Mouse (Mus musculus) cerebellum, postnatal 10 days (tissue): ENCODE measurements around the gene Fastkd3.

Experiments used
- DNase-seq, 2 experiments: peaks; one replicate each; pipeline ENCODE4 v3.0.0; 2021; ENCODE audit warnings: mixed read lengths in 2 of 2

Gene Fastkd3

GRCm38 (mm10) chr13:68581747-68582516 is at the start of gene Fastkd3, which contains the start of gene Mtrr:
Gene Fastkd3, plus strand, starts transcription at chr13:68582234.
Gene Mtrr, minus strand, starts transcription at chr13:68582149.
- peak; percentile 99 for DNase-seq

- peak; percentile 30 to 36 for DNase-seq
These were observed 28.6 kb upstream of the Fastkd3 start for GRCm38 (mm10) chr13:68553391-68553790.

GRCm38 (mm10) chr13:68568110-68568509 is 13.9 kb upstream of the Fastkd3 start:
- DNase-seq = no peak

DNA sequence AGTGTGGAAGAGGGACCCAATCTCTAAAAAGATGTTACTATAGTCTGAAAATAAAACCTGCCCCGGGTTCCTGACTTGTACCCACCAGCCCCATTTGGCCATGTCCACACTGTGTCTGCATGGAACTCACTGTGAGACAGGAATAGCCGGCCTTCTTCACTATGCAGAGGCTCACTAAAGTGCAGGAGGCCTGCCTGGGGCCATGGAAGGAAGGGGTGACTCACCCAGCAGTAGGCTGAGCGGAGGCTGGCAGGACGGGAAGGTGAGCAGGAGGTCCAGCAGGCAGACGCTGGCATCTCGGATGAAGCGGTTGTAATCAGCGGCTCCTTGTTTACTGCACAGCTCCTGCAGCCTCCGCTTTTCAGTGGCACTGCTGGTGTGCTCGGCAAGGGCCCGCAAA is 13.5 kb upstream of the Fastkd3 start:
- DNase-seq = no peak

GRCm38 (mm10) chr13:68569589-68570336 is 12.3 kb upstream of the Fastkd3 start:
- DNase-seq = peak; percentile 75 to 83

DNA sequence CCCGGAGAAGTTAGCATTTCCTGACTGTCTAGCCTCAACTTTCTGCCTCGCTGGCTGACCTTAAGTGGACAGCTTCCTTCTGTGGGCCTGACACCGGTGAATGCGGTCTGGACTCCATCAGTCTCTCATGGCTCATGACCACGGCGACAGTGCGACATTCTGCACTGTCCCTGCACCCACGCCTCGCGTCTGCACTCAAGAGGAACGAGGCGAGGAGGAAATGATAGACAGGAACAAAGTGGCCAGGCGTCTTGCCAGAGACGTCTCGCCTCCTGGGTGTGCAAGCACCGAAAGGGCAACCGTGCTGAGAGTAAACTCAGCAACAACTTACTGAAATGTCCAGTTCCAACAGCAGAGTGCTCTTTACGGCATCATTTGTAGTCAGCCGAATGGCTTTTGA is 9.8 kb upstream of the Fastkd3 start:
- DNase-seq = no peak

GRCm38 (mm10) chr13:68572966-68573913 is 8.8 kb upstream of the Fastkd3 start:
- DNase-seq = no peak

DNA sequence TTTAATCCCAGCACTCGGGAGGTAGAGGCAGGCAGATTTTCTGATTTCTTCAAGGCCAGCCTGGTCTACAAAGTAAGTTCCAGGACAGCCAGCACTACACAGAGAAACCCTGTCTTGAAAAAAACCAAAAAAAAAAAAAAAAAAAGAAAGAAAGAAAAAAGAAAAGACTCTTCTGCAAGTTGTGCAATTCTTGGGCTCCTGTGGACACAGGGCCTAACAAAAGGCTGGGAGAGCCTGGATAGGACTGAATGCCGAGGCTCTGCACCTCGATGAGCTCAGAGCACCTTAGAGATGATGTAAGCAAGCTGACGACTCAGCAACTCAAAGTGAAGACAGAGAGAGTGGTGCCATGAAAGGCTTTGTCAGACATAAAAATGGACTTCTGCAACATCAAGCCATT is 7.6 kb upstream of the Fastkd3 start:
- no peak for DNase-seq

GRCm38 (mm10) chr13:68577945-68578344 is 4.1 kb upstream of the Fastkd3 start:
- DNase-seq = no peak

DNA sequence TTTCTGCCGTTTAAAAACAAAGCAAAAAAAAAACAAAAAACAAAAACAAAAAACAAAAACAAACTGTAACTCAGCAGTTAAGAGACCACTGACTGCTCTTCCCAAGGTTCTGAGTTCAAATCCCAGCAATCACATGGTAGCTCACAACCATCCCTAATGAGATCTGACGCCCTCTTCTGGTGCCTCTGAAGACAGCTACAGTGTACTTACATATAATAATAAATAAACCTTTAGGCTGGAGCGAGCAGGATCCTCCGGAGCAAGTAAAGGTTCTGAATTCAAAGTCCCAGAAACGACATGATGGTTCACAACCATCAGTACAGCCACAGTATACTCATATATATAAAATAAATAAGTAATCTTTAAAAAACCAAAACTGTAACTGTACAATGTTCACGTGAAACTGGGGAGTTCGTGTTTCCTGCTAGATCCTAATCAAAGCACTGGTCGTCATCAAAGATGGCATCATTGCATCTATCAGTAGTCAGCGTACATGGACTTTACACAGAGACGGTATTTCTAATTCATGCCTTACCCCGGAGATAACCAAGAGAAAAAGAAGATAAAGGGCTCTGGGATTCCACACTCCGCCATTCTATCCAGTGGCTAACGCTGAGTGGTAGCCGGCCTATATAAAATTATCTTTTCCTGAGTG is 821 bp upstream of the Fastkd3 start:
- peak in 1 of 2 experiments; percentile 23 for DNase-seq

DNA sequence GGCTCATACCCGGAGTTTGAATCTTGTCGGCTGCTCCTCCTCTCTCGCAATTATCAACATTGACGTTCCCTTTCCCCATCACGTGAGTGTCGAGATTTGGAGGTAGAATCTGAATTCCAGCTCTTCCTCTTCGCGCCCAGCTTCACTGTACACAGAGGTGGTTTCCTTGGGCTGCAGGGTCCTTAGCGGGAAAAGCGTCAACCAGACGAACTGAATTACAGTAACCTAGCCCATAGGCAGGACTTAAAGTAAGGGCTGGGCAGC is 415 bp downstream of the Fastkd3 start:
- DNase-seq = no peak

DNA sequence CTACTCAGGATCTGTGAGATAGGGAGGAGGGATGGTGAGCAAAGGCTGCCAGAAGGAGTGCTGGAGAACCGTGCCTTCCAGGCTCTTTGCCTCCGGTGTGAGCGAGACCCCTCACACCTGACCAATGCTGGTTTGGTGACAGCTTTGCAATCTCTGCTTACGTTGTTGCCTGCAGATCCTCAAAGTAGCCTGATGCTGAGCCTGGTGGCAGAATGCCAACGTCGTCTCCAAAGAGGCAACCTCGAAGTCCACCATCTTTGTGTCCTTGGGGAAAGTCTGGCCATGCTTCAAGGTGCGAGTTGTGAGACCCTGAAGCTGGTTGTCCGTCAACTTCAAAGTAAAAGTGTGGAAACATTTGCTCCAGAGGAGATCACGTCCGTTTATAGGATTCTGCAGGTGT is 1.9 kb downstream of the Fastkd3 start:
- DNase-seq = peak in 1 of 2 experiments; percentile 23

GRCm38 (mm10) chr13:68585441-68585840 is 3.4 kb downstream of the Fastkd3 start:
- DNase-seq = no peak

DNA sequence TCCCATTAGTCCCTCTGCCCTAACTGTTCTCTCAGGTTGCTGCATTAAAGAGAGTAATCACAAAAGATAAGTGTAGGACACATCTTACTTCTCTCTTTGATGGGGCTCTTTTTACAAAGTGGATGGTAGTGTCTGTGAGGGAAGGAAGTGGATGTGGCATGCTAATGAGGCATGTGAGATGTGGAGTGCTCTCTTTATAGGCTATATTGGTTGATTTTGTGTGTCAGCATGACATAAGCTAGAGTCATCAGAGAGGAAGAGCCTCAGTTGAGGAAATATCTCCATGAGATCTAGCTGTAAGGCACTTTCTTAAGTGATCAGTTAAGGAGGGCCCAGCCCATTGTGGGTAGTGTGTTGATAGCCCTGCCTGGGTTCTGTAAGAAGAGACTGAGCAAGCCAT is 6.3 kb downstream of the Fastkd3 start:
- DNase-seq = no peak

GRCm38 (mm10) chr13:68593797-68594196 is 11.8 kb downstream of the Fastkd3 start:
- peak; percentile 64 to 72 for DNase-seq

GRCm38 (mm10) chr13:68597199-68597598 is 15.2 kb downstream of the Fastkd3 start, which contains the start of gene 1700001L19Rik:
Gene 1700001L19Rik, plus strand, starts transcription at chr13:68597421.
- no peak for DNase-seq

GRCm38 (mm10) chr13:68597667-68598066 is 15.6 kb downstream of the Fastkd3 start:
- no peak for DNase-seq

DNA sequence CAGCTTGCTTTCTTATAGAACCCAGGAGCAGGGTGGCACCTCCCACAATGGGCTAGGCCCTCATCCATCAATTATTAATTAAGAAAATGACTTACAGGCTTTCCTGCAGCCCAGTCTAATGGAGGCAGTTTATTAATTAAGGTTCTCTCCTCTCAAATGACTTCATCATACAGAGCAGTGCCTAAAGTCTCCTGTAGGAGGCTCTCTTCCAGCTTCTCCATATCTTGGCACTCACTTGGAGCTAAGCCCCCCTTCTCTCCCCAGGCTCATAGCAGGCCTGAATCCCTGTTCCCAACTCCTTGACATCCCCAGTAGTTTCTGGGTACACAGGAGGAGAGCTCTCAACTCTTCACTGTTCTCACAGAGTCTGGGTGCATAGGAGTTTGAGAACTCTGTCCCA is 16.9 kb downstream of the Fastkd3 start:
- no peak for DNase-seq

- peak; percentile 55 to 58 for DNase-seq
These were observed 19.1 kb downstream of the Fastkd3 start for GRCm38 (mm10) chr13:68601184-68601583.

DNA sequence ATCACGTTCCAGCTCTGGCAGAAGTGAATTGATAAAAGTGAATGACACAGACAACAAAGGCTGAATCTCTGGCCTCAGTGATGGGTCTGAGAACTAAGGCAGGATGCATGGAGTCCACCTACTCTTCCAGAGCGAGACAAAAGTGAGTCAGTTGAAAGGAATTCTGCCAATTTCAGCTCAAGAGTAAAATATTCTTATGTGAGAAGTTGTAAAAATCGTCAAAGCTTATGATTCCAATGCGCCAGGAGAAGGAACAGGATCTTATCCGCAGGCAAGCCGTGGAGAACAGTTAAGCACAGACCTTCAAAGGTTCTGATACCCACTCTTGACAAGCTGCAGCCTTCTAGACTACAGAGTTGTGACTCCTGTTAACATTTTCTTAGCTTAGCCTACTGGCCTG is 21.1 kb downstream of the Fastkd3 start:
- no peak for DNase-seq

DNA sequence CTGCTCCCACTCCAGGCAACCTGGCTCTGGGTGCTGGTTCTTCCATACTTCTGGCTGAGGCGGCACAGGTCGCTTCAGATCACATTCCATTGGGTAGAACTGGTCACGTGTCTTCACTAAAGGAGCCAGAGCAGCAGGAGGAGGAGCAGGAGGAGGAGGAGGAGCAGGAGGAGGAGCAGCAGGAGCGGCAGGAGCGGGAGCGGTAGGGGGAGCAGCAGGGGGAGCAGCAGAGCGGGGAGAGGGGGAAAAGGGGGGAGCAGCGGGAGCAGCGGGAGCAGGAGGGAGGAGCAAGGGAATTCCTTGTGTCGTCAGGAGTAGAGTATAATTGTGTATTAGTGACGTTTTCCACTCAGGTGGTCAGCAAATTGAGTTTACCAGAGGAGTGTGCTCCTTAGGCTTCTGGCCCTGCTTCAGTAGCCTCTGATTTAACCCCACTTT is 23.7 kb downstream of the Fastkd3 start:
- DNase-seq = peak; percentile 43 to 60

GRCm38 (mm10) chr13:68607652-68608405 is 25.8 kb downstream of the Fastkd3 start:
- DNase-seq = no peak
